Mouse (Mus musculus): ENCODE measurements at regions not wholly inside any gene's neighbourhood (a gene's known extent, or its start where the extent isn't known, plus 50 kb on each side); places are given as distances from the start of the nearest gene placed in this dataset.

DNA sequence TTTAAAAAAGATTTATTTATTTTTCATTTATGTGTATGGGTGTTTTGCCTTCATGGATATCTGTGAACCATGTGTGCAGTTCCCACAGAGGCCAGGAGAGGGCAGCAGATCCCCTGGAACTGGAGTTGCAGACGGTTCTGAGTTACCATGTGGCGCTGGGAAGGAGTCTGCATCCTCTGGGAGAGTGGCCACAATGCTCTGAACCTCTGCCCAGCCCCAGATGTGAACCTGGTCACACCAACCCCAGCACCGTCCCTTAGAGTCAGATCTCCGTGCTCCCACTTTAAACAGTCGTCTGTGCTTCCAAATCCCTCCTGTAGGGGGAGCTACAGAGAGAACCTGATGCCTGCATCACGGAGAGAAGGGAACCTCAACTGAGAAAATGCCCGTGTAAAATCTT, 222.5 kb upstream of the Kcnab2 start:
- TF ChIP-seq EP300 (IDR thresholded peaks at IDR 0.05; ENCODE audit: insufficient read depth, low read depth, low read length) (no peak), POLR2A (IDR thresholded peaks at IDR 0.05; ENCODE audit: insufficient read depth, low read length) (no peak)

Data from ES-Bruce4 (cell line).